Mouse (Mus musculus) T-helper 1 cell (primary cell): ENCODE results near the gene Sgca.

ENCODE experiments used
- in situ Hi-C: fragments of 300-600 bp; cut with MboI, MseI; formaldehyde crosslinking; loops from one replicate; pipeline ENCODE4 v1.15.1; 2025; ENCODE audit warnings: high pct_unique_total_duplicates

The Sgca gene

GRCm38 (mm10) chr11:94952169-94952568 lies 24.0 kb downstream of the Sgca start:
- in situ Hi-C loops = no loop called here

- in situ Hi-C loops = no loop called here
Measured at GRCm38 (mm10) chr11:94945236-94945635, 30.9 kb downstream of the Sgca start.

- in situ Hi-C loops = no loop called here
Measured at GRCm38 (mm10) chr11:94944295-94944694, 31.8 kb downstream of the Sgca start.

- in situ Hi-C loops = no loop called here
Measured at GRCm38 (mm10) chr11:94943054-94943453, 33.1 kb downstream of the Sgca start.

GRCm38 (mm10) chr11:94942282-94943023 lies 33.7 kb downstream of the Sgca start:
- in situ Hi-C loops = no loop called here

GRCm38 (mm10) chr11:94941776-94942175 lies 34.4 kb downstream of the Sgca start:
- in situ Hi-C loops = no loop called here

GRCm38 (mm10) chr11:94941121-94941520 lies 35.0 kb downstream of the Sgca start:
- in situ Hi-C loops = no loop called here

GRCm38 (mm10) chr11:94939280-94939679 lies 36.8 kb downstream of the Sgca start:
- in situ Hi-C loops = loop anchor here (5.0 to 10.0 kb wide), 2 partner anchors 33 to 56 kb away; partner anchors contain the start of gene Ppp1r9b

- in situ Hi-C loops = loop anchor here (5.0 to 10.0 kb wide), 2 partner anchors 34 to 57 kb away; partner anchors contain the start of gene Ppp1r9b
Measured at GRCm38 (mm10) chr11:94938296-94938695, 37.8 kb downstream of the Sgca start.

- in situ Hi-C loops = loop anchor here (5.0 to 10.0 kb wide), 2 partner anchors 35 to 57 kb away; partner anchors contain the start of gene Ppp1r9b
Measured at GRCm38 (mm10) chr11:94937787-94938186, 38.3 kb downstream of the Sgca start.

GRCm38 (mm10) chr11:94937335-94937781 lies 38.8 kb downstream of the Sgca start:
- in situ Hi-C loops = loop anchor here (5.0 to 10.0 kb wide), 2 partner anchors 35 to 57 kb away; partner anchors contain the start of gene Ppp1r9b

- in situ Hi-C loops = loop anchor here (5.0 to 10.0 kb wide), 2 partner anchors 35 to 58 kb away; partner anchors contain the start of gene Ppp1r9b
Measured at GRCm38 (mm10) chr11:94936851-94937295, 39.3 kb downstream of the Sgca start.

- in situ Hi-C loops = loop anchor here (5.0 to 10.0 kb wide), 2 partner anchors 36 to 59 kb away; partner anchors contain the start of gene Ppp1r9b
Measured at GRCm38 (mm10) chr11:94936045-94936444, 40.1 kb downstream of the Sgca start, which contains the start of gene Col1a1. Gene Col1a1, plus strand, starts transcription at chr11:94936224.

- in situ Hi-C loops = loop anchor here (10.0 kb wide), 1 partner anchor 60 kb away; the partner anchor contains the start of gene Ppp1r9b
Measured at GRCm38 (mm10) chr11:94934526-94934925, 41.6 kb downstream of the Sgca start.

GRCm38 (mm10) chr11:94933584-94933983 lies 42.5 kb downstream of the Sgca start:
- in situ Hi-C loops = loop anchor here (10.0 kb wide), 1 partner anchor 61 kb away; the partner anchor contains the start of gene Ppp1r9b

GRCm38 (mm10) chr11:94930151-94930550 lies 46.0 kb downstream of the Sgca start:
- in situ Hi-C loops = loop anchor here (10.0 kb wide), 1 partner anchor 65 kb away; the partner anchor contains the start of gene Ppp1r9b

- in situ Hi-C loops = no loop called here
Measured at GRCm38 (mm10) chr11:94929599-94929998, 46.5 kb downstream of the Sgca start.

GRCm38 (mm10) chr11:94928820-94929219 lies 47.3 kb downstream of the Sgca start:
- in situ Hi-C loops = no loop called here

- in situ Hi-C loops = no loop called here
Measured at GRCm38 (mm10) chr11:94927771-94928291, 48.3 kb downstream of the Sgca start.

- in situ Hi-C loops = no loop called here
Measured at GRCm38 (mm10) chr11:94926431-94926830, 49.7 kb downstream of the Sgca start.

- in situ Hi-C loops = loop anchor here (5.0 kb wide), 1 partner anchor 48 kb away; no protein-coding TSS in a partner anchor
Measured at GRCm38 (mm10) chr11:94924977-94925376, 51.1 kb downstream of the Sgca start.

GRCm38 (mm10) chr11:94920996-94921401 lies 55.1 kb downstream of the Sgca start:
- in situ Hi-C loops = loop anchor here (5.0 kb wide), 1 partner anchor 44 kb away; no protein-coding TSS in a partner anchor
